Mouse (Mus musculus): ENCODE data around the gene Hba-a1. TPM values are rescaled to one million over a fixed set of nuclear protein-coding genes. Genes with fewer than 3 reads are reported as not detected.
"Not testable (repeated sequence)": the region's sequence is repeated elsewhere in the genome, so short reads cannot be mapped to it uniquely, and the experiment has no call there.

Hba-a1 gene
- 2,103 and 2,256 TPM in 2 replicates for polyA plus RNA-seq (2015; fragmentation: Nextera tagmentation; extraction: Ambion mirVana)

DNA sequence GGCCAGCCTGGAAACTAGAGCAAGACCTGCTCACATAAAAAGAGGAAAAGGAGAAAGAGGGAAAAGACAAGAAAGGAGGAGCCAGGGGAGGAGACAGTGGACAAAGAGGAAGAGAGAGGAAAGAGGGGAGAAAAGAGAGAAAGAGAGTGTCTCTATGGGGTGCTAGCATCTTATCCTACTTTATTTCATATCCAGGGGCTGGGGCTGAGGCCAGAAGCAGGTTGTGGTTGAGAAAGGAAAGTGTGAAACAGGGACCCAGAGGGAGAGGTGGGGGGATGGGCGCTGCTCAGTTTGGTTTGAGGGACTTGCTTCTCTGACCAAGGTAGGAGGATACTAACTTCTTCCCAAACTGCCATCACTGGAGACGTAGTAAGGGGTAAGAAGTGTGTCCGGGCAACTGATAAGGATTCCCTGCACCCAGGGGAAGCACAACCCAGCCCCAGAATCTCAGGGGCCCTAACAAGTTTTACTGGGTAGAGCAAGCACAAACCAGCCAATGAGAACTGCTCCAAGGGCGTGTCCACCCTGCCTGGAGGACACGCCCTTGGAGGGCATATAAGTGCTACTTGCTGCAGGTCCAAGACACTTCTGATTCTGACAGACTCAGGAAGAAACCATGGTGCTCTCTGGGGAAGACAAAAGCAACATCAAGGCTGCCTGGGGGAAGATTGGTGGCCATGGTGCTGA lies at the start of gene Hba-a1:
Hba-a1 (plus strand) TSS at position 421 of the 687 bp plus-strand sequence.
- 42% methylated on average over 1 of the region's 5 CpGs for WGBS
- ATAC-seq (replicated peaks); H3K9ac ChIP-seq (replicated peaks); H3K27me3 ChIP-seq; H3K4me1 ChIP-seq; H3K36me3 ChIP-seq; H3K9me3 ChIP-seq; H3K27ac ChIP-seq (replicated peaks); H3K4me3 ChIP-seq; H3K4me2 ChIP-seq (replicated peaks): not testable (repeated sequence)

DNA sequence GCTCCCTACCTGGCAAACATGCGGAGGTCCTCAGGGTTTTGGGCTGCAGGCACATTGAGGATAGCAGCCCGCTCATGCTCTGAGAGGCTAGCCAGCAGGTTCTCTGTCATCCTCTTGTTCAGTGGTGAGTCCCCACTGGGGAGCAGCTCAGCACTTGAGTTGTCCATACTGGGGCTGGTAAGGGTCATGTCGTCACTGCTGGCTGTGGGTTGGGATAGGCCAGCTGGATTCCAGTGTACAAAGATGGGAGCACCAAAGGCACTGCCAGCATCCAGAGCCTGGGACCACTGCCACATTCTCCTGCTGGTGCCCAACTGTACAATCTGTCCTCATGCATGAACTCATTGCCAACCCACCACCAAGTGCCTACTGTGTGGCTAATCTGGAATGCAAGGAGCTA lies 49.4 kb upstream of the Hba-a1 start:
- no peak for ATAC-seq (replicated peaks)
- Histone ChIP-seq H3K4me3 (no peak overlapping the region), H3K4me1 (peaks cover 53% of the 10 kb centered on the region), H3K36me3 (peaks cover 24% of the 10 kb centered on the region), H3K9ac (replicated peaks) (no peak overlapping the region), H3K4me2 (replicated peaks) (no peak overlapping the region), H3K27ac (replicated peaks) (peak overlapping the region; percentile 85; the same call in 1 of the 2 replicates), H3K27me3 (no peaks in the 10 kb centered on the region), H3K9me3 (no peaks in the 10 kb centered on the region)
- 77% methylated on average over 3 of the region's 3 CpGs for WGBS

DNA sequence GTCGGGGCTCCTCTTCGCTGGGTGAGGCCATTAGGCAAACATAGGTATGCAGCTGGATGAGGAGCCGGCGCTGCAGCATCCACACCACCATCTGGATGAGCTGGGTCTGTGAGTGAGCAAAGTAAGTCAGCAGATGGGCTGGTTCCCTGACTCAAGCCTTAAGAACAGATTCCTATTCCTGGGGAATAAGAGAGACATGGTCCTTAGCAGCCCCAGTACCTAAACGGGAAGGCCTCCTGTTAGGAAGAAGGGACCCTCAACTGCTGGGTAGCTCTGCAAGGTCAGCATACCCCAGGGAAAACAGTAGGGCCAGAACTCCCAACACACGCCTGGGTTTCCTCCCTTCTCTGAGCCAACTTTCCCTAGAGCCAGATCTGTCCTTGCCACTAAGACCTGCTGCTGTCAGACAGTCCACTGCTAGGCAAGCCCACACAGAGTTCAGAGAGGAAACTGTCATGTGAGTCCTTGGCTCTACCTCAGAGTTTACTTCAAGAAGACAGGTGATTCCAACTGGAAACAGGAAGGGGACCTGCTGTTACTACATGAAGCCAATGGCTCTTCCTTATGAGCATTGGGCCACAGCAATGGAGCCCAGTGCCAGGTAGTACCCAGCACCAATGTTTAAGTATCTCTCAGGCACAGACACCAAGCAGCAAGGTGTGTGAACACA lies 48.4 kb upstream of the Hba-a1 start:
- Histone ChIP-seq H3K9ac (replicated peaks) (no peak overlapping the region), H3K36me3 (peaks cover 27% of the 10 kb centered on the region)
- ATAC-seq (replicated peaks), result 0 out of 2 replicates have a peak, but pooled peaks have one; percentile 9

DNA sequence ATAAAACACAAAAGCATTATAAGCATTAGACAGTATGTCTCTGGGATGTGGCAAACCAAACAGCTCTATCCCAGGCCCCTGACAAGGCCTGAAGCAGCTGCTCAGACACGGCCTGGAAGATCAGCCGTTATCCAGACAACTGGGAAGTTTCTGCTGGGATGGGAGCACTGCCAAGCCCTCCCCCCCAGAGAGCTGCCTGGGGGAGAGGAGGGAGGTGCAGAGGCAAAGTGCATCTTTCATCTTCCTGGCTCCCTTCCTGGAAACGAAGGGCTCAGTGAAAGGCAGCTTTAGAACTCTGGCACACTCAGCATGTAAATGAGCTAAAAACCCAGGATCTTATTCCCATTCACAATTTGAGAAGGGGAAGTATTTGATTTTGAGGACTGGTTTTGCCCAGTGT lies 47.7 kb upstream of the Hba-a1 start:
- 0 out of 2 replicates have a peak overlapping the region, but pooled peaks have one; percentile 1 for H3K9ac ChIP-seq (replicated peaks)
- peaks cover 31% of the 10 kb centered on the region for H3K36me3 ChIP-seq
- no peaks in the 10 kb centered on the region for H3K9me3 ChIP-seq
- no peak overlapping the region for H3K4me3 ChIP-seq
- peak; percentile 73 for ATAC-seq (replicated peaks)
- no peaks in the 10 kb centered on the region for H3K27me3 ChIP-seq
- H3K4me1 ChIP-seq, result peaks cover 53% of the 10 kb centered on the region
- H3K4me2 ChIP-seq (replicated peaks), result no peak overlapping the region
- peak overlapping the region; percentile 85 for H3K27ac ChIP-seq (replicated peaks)
- WGBS, result 13% methylated on average over 3 of the region's 3 CpGs

More for the DNA sequence above, 48.4 kb upstream of the Hba-a1 start:
- Histone ChIP-seq H3K4me3 (no peak overlapping the region), H3K9me3 (no peaks in the 10 kb centered on the region), H3K27ac (replicated peaks) (peak overlapping the region; percentile 85), H3K27me3 (no peaks in the 10 kb centered on the region), H3K4me2 (replicated peaks) (no peak overlapping the region), H3K4me1 (peaks cover 53% of the 10 kb centered on the region)
- WGBS, result 84% methylated on average over 6 of the region's 6 CpGs

DNA sequence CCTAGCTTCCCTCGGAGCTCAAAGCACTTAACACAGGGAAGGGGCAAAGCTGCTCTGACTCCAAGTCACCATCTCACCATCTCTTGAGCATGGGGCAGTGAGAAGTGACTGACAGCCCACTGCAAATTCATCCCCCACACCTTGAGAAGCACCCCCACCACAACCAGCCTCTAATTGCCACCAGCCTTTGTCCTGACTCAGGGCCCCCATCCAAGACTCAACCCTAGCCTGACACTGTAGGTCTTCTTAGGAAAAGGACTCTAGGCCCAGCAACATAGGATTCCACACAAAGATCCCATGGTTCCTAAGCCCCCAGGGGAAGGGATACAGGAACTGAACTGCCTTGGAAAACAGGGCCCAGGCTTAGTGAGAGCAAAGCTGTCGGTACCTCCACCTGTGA lies 47.2 kb upstream of the Hba-a1 start:
- H3K9ac ChIP-seq (replicated peaks), result no peak overlapping the region
- no peak overlapping the region for H3K4me3 ChIP-seq
- WGBS, result 23% methylated on average over 2 of the region's 2 CpGs
- peaks cover 53% of the 10 kb centered on the region for H3K4me1 ChIP-seq
- H3K9me3 ChIP-seq, result no peaks in the 10 kb centered on the region
- no peaks in the 10 kb centered on the region for H3K27me3 ChIP-seq
- peak overlapping the region; percentile 85 for H3K27ac ChIP-seq (replicated peaks)
- H3K4me2 ChIP-seq (replicated peaks), result no peak overlapping the region
- peak; percentile 41 for ATAC-seq (replicated peaks)
- peaks cover 32% of the 10 kb centered on the region for H3K36me3 ChIP-seq

DNA sequence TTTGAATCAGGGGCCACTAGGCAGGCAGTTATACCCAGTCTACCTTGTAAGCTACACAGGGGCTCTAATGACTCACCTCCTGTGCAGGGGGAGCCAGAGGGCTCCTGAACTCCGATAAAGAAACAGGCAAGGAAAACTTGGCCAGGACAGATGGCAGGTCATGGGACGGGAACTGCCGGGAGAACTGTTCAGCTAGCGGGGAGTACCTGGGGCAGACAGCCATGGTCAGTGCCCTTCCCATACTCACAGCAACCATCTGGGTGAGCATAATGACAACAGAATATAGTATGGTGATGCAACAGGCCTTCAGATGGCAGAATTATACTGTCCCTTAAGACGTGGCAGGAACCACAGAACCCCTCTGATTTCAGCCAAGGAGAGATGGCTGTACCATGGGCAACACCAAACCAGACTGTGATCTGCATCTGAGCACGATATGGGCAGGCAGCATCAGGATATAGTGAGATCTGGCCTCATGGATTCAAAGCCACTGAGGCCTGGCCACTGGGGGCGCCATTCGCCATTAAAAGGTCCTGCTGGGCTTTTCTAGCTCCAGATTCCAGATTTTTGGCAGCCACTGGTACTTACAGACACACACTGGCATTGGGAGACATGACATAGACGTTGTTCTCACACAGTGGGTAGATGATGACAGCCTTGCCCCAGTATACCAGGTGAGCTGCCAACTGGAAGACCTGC lies 46.5 kb upstream of the Hba-a1 start:
- no peak overlapping the region for H3K4me2 ChIP-seq (replicated peaks)
- H3K4me1 ChIP-seq, result peaks cover 53% of the 10 kb centered on the region
- 45% methylated on average over 9 of the region's 9 CpGs for WGBS
- H3K27me3 ChIP-seq, result no peaks in the 10 kb centered on the region
- no peak overlapping the region for H3K4me3 ChIP-seq
- no peaks in the 10 kb centered on the region for H3K9me3 ChIP-seq
- ATAC-seq (replicated peaks), result no peak
- H3K9ac ChIP-seq (replicated peaks), result no peak overlapping the region
- H3K36me3 ChIP-seq, result peaks cover 32% of the 10 kb centered on the region
- peak overlapping the region; percentile 85 for H3K27ac ChIP-seq (replicated peaks)

DNA sequence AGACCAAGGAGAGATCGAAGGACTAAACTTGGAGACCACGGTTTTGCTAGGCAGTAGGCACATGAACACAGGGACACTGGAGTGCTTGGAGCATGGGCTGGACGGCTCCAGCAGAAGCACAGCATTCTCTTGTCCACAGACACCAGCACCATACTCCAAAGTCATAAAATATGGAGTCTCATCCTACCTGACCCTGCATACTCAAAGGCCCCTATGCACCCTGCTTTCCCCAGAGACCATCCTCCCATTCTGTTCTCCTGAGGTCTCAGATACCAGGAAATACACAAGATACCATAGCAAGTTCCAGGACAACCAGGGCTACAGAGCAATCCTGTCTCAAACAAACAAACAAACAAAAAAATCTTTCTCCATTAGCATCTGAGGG lies 45.9 kb upstream of the Hba-a1 start:
- Histone ChIP-seq H3K4me2 (replicated peaks) (no peak overlapping the region), H3K27ac (replicated peaks) (no peak overlapping the region), H3K9me3 (no peaks in the 10 kb centered on the region), H3K4me3 (no peak overlapping the region), H3K36me3 (peaks cover 26% of the 10 kb centered on the region), H3K9ac (replicated peaks) (no peak overlapping the region), H3K4me1 (peaks cover 53% of the 10 kb centered on the region), H3K27me3 (no peaks in the 10 kb centered on the region)
- no peak for ATAC-seq (replicated peaks)
- WGBS, result 90% methylated on average over 3 of the region's 3 CpGs

DNA sequence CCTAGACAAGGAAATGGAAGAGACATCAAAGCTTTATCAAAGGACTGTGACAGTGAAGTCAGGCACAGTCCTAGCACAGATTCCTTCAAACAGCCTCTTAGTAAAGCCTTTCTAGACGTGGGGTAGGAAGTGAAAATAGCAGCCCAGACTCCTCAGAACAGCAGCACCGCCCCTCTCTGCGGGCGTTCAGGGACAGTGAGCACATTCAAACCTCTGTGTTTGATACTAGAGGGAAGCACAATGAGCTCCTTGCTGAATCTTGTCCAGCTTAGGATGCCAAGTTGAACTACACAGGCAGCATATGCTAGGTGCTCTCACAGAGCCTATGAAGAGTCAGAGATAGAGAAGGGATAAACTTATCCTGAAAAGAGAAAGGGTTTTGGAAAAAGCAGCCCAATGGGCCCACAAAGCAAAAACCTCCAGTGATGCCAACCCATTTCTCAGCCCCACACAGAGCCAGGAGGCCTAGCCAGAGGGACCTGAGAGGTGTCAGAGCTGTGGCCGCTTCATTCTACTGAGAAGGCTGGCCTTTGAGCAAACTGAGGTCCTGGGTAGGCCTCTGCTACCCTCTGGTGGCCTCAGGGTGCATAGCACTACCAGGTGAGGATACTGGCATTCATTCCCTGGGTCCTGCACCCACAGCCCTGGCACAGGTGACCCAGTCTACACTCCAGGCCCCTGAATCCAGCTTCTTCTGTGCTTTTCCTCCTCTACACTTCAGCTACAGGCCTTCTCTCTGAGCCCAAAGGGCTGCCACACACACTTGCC lies 45.0 kb upstream of the Hba-a1 start:
- Histone ChIP-seq H3K4me2 (replicated peaks) (no peak overlapping the region), H3K4me1 (peaks cover 53% of the 10 kb centered on the region), H3K9me3 (no peaks in the 10 kb centered on the region), H3K9ac (replicated peaks) (no peak overlapping the region), H3K27ac (replicated peaks) (0 out of 2 replicates have a peak overlapping the region, but pooled peaks have one; percentile 23), H3K27me3 (no peaks in the 10 kb centered on the region), H3K4me3 (no peak overlapping the region), H3K36me3 (peaks cover 24% of the 10 kb centered on the region)
- 69% methylated on average over 5 of the region's 5 CpGs for WGBS
- ATAC-seq (replicated peaks), result peak; percentile 35; the same call in 1 of the 2 replicates

DNA sequence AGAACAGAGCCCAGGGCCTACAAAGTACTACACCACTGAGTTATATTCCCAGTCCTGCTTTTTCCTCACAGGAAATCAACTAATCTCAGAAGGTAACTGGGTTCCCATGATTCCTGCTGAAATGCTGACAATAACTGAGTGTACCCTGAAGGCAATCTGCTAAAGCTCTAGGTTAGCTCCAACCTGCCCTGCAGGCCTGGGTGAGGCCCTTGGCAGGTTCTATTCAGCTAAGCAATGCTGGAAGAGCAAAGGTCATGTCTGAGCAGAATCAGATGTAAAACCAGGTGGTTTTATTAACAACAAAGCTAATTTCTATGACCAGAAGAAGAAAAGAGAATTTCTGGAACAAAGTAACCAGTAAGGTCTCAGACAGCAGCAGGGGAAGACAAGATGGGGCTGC lies 41.9 kb upstream of the Hba-a1 start:
- Histone ChIP-seq H3K27ac (replicated peaks) (no peak overlapping the region), H3K4me1 (peaks cover 22% of the 10 kb centered on the region), H3K27me3 (no peaks in the 10 kb centered on the region), H3K9ac (replicated peaks) (no peak overlapping the region), H3K4me2 (replicated peaks) (no peak overlapping the region), H3K9me3 (no peaks in the 10 kb centered on the region), H3K36me3 (peaks cover 30% of the 10 kb centered on the region), H3K4me3 (no peak overlapping the region)
- no peak for ATAC-seq (replicated peaks)

DNA sequence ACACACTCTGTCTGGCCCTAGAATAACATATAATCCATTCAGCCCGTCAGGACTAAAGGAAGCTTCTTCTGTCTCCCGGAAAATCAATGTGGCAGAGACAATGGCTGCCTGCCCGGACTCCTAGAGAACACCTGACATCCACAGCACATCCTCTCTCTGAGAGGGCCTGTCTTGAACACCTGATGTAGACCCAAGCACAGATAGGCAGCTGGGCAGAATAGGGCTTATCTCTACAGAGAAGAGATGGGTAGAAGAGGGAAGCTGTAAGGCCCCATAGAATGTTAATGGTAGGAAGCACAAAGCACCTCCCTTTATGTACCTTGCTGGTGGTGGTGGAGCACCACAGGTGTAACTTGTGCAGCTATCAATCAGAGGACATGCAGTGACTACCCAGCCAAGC lies 41.1 kb upstream of the Hba-a1 start:
- WGBS, result 91% methylated on average over 3 of the region's 3 CpGs
- no peak overlapping the region for H3K27ac ChIP-seq (replicated peaks)
- no peak overlapping the region for H3K4me2 ChIP-seq (replicated peaks)
- peaks cover 36% of the 10 kb centered on the region for H3K36me3 ChIP-seq
- no peak for ATAC-seq (replicated peaks)
- no peaks in the 10 kb centered on the region for H3K9me3 ChIP-seq
- H3K4me1 ChIP-seq, result peaks cover 14% of the 10 kb centered on the region
- no peaks in the 10 kb centered on the region for H3K27me3 ChIP-seq
- H3K9ac ChIP-seq (replicated peaks), result no peak overlapping the region
- H3K4me3 ChIP-seq, result no peak overlapping the region

DNA sequence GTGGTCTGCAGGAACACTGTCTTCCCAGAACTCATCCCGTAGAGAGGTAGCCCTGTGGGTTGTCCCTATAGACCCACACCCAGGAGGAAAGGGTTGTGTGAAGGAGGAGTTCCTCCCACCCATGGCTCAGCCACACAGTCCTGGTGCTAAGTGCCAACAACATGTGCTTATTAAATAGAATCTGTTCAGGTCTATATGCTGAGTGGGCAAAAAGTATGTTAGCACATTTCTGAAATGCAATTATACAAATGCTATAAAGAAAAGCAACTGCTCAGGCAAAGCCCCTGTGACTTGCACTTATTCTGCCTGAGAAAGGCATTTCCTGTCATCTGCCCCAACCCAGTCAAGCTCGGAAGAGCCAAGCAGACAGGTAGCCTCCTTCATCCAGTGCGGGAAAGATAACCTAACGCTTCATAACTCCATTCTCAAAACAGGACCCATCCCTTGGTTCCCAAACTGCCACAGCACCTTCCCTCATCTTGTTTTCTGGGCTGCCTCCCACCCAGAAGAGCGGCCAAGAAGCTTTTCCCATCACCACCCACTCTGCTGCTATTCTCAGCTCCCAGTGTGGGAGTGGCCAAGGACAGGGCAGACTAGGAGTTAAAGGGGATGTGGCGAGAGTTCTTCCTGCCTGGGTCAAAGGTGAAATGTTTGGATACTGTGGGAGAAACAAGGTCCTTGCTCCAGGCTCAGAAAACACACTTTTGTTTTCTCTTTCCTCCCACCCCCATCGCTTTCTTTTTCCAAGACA lies 39.9 kb upstream of the Hba-a1 start:
- H3K4me2 ChIP-seq (replicated peaks), result no peak overlapping the region
- H3K27me3 ChIP-seq, result no peaks in the 10 kb centered on the region
- no peaks in the 10 kb centered on the region for H3K9me3 ChIP-seq
- WGBS, result 83% methylated on average over 7 of the region's 7 CpGs
- ATAC-seq (replicated peaks), result no peak
- H3K4me1 ChIP-seq, result peaks cover 2% of the 10 kb centered on the region
- H3K4me3 ChIP-seq, result no peak overlapping the region
- H3K36me3 ChIP-seq, result peaks cover 42% of the 10 kb centered on the region
- no peak overlapping the region for H3K9ac ChIP-seq (replicated peaks)
- H3K27ac ChIP-seq (replicated peaks), result no peak overlapping the region
